Mouse (Mus musculus) testis, postnatal 14 days (tissue): Measurements from ENCODE around the gene Fcgrt.
"Not testable (repeated sequence)": the region's sequence is repeated elsewhere in the genome, so short reads cannot be mapped to it uniquely, and the experiment has no call there.

ENCODE experiments used
- DNase-seq: peaks from one replicate; pipeline ENCODE4 v3.0.0; 2021; ENCODE audit warnings: low spot score

Gene Fcgrt

DNA sequence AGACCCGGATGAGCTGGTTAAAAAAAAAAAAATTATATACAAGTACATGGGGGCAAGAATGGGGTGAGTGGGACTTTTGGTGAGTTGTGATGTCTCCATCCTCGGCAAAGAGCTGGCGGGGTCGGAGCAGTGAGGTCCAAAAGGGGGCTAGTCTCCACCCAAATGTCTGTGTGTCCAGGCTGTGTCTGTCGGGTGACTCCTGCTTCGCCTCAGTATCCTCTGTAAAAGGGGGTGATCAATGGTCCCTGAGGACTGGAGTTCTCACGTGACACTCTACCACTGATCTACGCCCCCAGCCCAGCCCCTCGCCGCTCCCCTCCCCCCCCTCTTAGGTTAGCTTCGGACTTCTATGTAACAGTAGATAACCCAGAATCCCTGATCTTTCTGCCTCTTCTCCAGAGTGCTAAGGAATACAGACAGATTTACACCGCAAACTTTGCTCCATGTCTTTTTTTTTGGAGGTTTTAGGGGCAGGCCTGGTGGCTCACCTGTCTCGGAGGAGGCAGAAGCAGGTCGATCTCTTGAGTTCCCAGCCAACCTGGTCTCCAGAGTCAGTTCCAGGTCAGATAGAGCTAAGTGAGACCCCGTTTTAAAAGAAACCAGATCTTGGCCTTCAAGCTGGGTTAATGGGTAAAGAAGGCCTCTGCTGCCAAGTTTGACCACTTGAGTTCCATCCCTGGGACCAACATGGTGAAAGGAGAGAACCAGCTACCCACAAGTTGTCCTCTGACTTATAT, 26.3 kb upstream of the Fcgrt start:
- DNase-seq: no peak

- peak; percentile 66 for DNase-seq
These were observed 25.7 kb upstream of the Fcgrt start for GRCm38 (mm10) chr7:45129318-45129717.

- peak; percentile 99 for DNase-seq
These were observed 25.1 kb upstream of the Fcgrt start, which contains the start of gene Rpl13a for GRCm38 (mm10) chr7:45128624-45129246. Gene Rpl13a, minus strand, starts transcription at chr7:45128761.

DNA sequence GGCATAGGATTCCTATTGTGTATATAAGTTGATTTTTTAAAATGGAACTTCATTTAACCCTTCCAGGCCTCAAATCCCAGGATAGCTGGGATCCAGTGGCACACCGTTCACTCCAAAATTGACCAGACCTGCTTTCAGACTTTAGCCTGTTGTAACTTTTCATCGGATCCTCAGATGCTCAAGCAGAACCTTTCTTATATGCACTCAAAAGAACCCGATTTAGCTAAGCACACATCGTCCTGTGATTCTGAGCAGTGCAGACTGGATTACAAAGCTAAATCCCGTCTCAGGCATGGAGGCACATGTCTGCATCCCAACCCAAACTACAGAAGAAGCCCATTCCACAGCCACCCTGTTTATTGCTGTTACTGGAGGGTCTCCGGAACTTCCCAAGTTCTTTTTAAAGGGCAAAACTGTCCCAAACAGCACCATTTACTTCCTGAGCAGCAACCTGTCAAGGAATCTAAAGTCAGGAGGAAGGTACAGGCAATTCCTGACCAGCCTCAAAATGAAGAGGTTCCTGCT, 24.1 kb upstream of the Fcgrt start:
- no peak for DNase-seq

GRCm38 (mm10) chr7:45126844-45127699, 23.4 kb upstream of the Fcgrt start:
- no peak for DNase-seq

DNA sequence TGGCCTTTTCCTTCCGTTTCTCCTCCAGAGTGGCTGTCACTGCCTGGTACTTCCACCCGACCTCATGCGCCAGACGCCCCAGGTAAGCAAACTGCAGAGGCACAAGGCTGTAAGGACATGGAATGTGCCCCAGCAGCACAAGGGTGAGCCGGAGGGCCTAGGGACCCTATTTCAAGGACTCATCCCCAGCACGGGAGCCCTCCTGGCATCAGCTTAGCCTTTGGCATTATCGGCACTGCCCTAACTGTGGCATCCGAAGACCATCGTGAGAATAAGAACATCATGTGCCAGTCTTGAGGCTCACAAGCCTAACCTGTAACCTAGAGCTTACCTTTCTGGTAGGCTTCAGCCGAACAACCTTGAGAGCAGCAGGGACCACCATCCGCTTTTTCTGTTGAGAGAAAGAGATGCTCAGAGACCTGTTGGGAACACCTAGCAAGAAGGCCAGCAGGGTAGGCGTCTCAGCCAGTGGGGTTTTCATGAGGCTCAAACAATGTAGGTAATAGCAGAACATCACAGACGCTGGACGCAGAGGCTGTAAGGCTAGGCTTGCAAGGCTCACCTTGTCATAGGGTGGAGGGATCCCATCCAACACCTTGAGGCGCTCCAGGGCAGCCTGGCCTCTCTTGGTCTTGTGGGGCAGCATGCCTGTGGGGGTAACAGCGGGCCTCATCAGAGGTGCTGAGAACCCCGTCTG, 22.6 kb upstream of the Fcgrt start:
- no peak for DNase-seq

- not testable (repeated sequence) for DNase-seq
These were observed 22.0 kb upstream of the Fcgrt start for GRCm38 (mm10) chr7:45125649-45126048.

DNA sequence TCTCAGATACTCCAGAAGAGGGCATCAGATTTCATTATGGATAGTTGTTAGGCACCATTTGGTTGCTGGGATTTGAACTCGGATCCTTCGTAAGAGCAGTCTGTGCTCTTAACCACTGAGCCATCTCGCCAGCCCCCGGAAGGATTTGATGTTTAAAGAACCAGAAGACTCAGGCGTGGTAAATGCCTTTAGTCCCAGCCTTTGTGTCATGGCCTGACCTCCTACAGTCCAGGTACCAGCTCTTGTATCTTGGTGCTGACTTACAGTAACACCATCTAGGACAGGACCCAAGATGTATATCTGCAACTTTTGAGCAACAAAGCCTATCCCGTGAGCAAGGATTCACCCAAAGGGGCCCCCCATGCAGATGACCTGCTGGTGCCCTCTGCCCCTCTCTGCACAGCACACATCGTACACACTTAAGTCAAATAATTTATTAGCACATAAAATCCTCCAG, 21.5 kb upstream of the Fcgrt start:
- DNase-seq: no peak

GRCm38 (mm10) chr7:45124224-45125143, 20.8 kb upstream of the Fcgrt start, which contains the start of gene Rps11:
Gene Rps11, minus strand, starts transcription at chr7:45124439.
- DNase-seq: peak; percentile 99

DNA sequence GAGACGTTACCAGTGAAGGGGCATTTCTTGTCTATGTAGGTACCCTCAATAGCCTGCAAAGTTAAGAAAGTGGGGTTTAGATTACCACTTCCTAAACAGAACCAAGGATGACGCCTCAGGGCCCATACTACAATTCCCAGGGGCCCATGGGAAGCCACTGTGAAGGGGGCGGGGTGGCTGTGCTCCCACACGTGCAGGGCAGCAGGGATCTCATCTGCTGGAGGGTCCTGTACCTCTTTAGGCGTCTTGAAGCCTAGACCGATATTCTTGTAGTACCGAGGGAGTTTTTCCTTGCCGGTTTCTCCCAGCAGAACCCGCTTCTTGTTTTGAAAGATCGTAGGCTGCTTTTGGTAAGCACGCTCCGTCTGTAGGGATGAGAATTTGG, 19.5 kb upstream of the Fcgrt start:
- DNase-seq: no peak

DNA sequence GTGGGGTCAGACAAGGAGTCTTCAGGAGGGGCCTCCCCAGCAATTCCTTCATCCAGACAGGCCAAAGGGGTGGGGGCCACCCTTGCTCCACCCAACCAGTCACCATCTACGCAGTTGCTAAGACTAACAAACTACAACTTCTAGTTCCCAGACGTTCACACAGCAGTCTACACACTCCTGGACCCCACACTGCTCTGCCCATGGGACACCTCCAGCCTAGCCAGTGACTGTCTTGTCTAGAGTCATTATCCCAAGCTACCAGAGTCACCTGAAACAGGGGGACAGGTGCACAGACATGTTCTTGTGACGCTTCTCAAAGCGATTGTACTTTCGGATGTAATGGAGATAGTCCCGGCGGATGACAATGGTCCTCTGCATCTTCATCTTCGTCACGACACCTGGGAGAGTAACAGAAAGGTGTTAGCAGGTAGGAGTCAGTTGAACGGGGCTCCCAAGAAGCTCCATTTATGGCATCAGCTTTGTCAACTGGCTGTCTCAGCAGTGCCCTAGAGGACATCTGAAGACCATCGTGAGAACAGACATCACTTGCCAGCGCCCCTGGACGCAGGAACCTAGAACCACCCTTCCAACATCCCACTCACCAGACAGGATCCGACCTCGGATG, 19.0 kb upstream of the Fcgrt start:
- no peak for DNase-seq

DNA sequence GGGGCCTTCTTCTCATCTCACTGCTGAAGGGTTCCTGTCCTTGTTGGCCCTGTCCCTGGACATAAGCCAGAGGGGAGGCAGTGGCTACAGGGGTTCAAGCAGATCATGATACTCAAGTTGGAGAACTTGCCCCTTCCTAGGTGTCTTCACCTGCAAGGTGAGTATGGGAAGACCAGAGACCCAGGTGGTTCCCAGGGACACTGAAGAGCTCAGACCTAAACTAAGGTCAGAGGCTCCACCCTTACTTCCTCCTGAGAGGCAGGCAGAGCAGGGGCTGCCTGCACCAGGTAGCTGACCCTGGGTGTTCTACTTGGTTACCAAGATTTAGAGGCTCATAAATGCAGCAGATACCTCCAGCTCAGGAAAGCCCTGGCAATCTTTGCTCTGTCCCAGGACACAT, 18.3 kb upstream of the Fcgrt start:
- no peak for DNase-seq

DNA sequence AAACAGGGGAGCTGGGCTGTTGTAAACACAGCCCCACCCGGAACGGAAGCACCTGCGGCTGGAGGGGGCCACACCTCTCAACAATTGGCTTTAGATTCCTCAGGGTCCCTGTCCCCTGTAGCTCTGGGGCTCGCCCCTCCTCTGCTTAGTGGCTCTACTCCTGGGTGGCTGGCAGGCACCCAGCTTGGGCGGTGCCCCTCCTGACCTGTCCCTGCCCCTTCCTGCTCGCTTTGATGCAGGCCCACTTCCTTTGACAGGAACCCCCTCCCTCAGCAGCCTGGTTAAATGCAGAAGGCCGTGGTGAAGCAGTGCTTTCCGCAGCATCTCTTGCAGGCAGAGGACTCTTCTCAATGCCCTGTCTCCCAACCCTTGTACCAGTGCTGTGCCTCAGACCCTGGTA, 17.8 kb upstream of the Fcgrt start:
- no peak for DNase-seq

- no peak for DNase-seq
These were observed 16.4 kb upstream of the Fcgrt start for GRCm38 (mm10) chr7:45119780-45120709.

DNA sequence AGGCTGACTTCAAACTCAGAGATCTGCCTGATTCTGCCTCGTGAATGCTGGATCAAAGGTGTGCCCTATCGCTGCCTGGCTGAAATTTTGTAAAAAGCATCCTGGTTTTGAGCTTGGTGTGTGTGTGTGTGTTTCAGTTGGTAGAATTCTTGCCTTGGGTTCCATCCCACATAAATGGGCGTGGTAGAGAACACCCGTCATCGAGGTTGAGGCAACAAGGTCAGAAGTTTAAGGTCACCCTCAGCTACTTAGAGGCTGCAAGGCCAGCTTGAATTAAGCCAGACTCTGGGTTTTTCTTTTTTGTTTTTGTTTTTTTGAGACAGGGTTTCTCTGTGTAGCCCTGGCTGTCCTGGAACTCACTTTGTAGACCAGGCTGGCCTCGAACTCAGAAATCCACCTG, 14.7 kb upstream of the Fcgrt start:
- DNase-seq: no peak

DNA sequence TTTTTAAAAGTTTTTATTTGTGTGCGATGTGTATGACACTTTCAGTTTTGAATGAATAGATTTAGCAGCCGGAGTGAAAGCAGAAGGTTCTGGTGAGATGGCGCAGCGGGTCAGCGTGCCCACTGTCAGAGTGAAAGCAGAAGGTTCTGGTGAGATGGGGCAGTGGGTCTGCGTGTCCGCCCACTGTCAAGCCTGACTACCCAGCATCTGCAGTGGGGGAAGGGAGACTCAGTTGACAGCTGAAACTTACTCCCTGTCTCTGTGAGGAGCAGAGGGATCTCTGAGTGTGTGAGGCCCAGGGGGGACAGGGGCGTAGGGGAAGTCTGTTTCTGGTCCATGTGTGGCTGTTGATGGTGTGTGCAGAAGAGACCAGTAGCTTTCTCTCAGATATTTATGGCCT, 13.9 kb upstream of the Fcgrt start:
- no peak for DNase-seq

DNA sequence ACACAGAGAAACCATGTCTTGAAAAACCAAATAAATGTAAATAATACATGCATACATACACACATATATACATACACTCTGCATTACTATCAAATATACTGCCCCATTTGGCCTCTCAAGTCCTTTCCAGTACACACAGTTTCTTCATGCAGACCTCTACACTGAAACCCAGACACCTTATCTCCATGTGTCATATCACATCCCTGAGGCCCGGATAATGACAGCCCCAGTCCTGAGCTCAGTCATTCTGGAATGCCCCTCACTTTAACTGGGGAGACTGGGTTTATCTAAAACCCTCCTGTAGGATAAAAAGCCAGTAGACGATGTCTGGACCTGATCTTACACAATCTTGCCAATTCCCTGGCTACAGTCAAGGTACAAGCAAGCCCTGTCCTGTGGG, 9.8 kb upstream of the Fcgrt start:
- DNase-seq: no peak

DNA sequence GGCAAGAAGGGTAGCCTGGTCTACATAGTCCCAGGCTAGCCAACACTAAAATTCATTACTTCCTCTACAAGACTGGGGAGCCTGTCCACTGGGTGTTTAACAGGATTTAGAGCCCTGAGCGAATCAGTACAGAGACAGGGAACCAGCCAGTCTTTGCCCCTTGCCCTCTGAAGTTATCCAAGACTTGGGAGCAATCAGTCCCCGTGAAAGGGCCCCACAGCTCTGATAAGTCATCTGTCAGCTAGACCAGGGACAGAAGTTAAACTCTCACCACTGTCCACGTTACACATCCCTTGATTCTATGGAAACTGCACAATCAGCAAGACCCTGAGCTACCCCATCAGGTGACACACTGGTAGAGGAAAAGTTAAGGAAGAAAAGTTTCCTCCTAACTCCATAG, 8.9 kb upstream of the Fcgrt start:
- DNase-seq: no peak

- no peak for DNase-seq
These were observed 8.3 kb upstream of the Fcgrt start for GRCm38 (mm10) chr7:45111940-45112339.
